9 mouse cellular contexts compared by ENCODE assay signal in genomic region chr14:48202096-48203036, GRCm38 (mm10).
DNase-seq lines count a peak whose midpoint lies in the region; ATAC-seq and TF ChIP-seq lines count a peak whose summit lies in the region.
"Had no signal": no experiment of that assay in that cellular context is flagged by ENCODE, and none has a peak within 500 bp of the region (broad histone marks: within the 10 kb centered on the region; RNA-seq: fewer than 3 reads in every experiment).

No protein-coding gene starts in this region.

- H3K4me3 ChIP-seq in kidney, postnatal 0 days (replicated peaks; ENCODE audit: low read depth, low read length), result no peak overlapping the region
- no peak overlapping the region for H3K4me3 ChIP-seq in liver, postnatal 0 days (ENCODE audit: low read depth, low read length)
- H3K4me3 ChIP-seq in intestine, embryonic 15.5 days (replicated peaks), result no peak overlapping the region

- no peak overlapping the region for H3K9ac ChIP-seq in kidney, postnatal 0 days (ENCODE audit: low read depth, low read length)
- H3K9ac ChIP-seq in liver, postnatal 0 days (replicated peaks), result no peak overlapping the region
- no peak overlapping the region for H3K9ac ChIP-seq in intestine, embryonic 15.5 days

- 0 out of 2 replicates have a peak, but pooled peaks have one; percentile 15 for ATAC-seq in kidney, postnatal 0 days (replicated peaks; ENCODE audit: low FRiP score, low read depth)
- ATAC-seq in common myeloid progenitor, adult 5-6 weeks (replicated peaks; ENCODE audit: low read depth, poor library complexity, severe bottlenecking), result peak; percentile 86
- ATAC-seq in liver, postnatal 0 days, result peak; percentile 62
- ATAC-seq in intestine, embryonic 15.5 days, result no peak

- no peak overlapping the region for H3K4me2 ChIP-seq in kidney, postnatal 0 days (ENCODE audit: low read length)
- H3K4me2 ChIP-seq in liver, postnatal 0 days (ENCODE audit: low read depth, low read length), result 0 out of 2 replicates have a peak overlapping the region, but pooled peaks have one; percentile 22
- no peak overlapping the region for H3K4me2 ChIP-seq in intestine, embryonic 15.5 days (replicated peaks)

- WGBS in kidney, postnatal 0 days, result 39% methylated on average over 17 of the region's 17 CpGs
- WGBS in liver, postnatal 0 days (ENCODE audit: insufficient replicate concordance), result 29% methylated on average over 17 of the region's 17 CpGs
- 71% methylated on average over 17 of the region's 17 CpGs for WGBS in intestine, embryonic 15.5 days

- peak; percentile 27; the same call in 1 of the 2 replicates for TF ChIP-seq CTCF in kidney, postnatal 0 days (IDR thresholded peaks at IDR 0.05; ENCODE audit: low read depth)
- TF ChIP-seq CTCF in liver, postnatal 0 days (IDR thresholded peaks at IDR 0.05; ENCODE audit: low read depth), result 0 out of 2 replicates have a peak, but pooled peaks have one; percentile 4

- no peak overlapping the region for H3K27ac ChIP-seq in kidney, postnatal 0 days
- H3K27ac ChIP-seq in liver, postnatal 0 days (ENCODE audit: low read depth), result 0 out of 2 replicates have a peak overlapping the region, but pooled peaks have one; percentile 49
- no peak overlapping the region for H3K27ac ChIP-seq in intestine, embryonic 15.5 days

- no peak for DNase-seq in kidney, postnatal 0 days (ENCODE audit: low spot score)
- no peak for DNase-seq in kidney, postnatal 4 days
- DNase-seq in liver, postnatal 0 days, result no peak
- peak; percentile 26 to 43 for DNase-seq in thymus, adult 18-20 months
- DNase-seq in gastrocnemius, postnatal 25 days, result no peak
- no peak for DNase-seq in yolk sac, embryonic 10.5 days (ENCODE audit: low spot score)
- DNase-seq: right cerebral cortex, postnatal 14 days had no signal

- H3K27me3 ChIP-seq in kidney, postnatal 0 days (ENCODE audit: insufficient read depth, low read length), result no peaks in the 10 kb centered on the region
- H3K27me3 ChIP-seq in liver, postnatal 0 days (ENCODE audit: insufficient read depth, low read length), result no peaks in the 10 kb centered on the region
- H3K27me3 ChIP-seq in intestine, embryonic 15.5 days (replicated peaks), result no peaks in the 10 kb centered on the region

- no peak for TF ChIP-seq EP300 in liver, postnatal 0 days (IDR thresholded peaks at IDR 0.05; ENCODE audit: low read depth)

- H3K9me3 ChIP-seq in kidney, postnatal 0 days (replicated peaks; ENCODE audit: low read length), result no peaks in the 10 kb centered on the region
- no peaks in the 10 kb centered on the region for H3K9me3 ChIP-seq in liver, postnatal 0 days (ENCODE audit: low read length)
- no peaks in the 10 kb centered on the region for H3K9me3 ChIP-seq in intestine, embryonic 15.5 days

- peaks cover 38% of the 10 kb centered on the region for H3K4me1 ChIP-seq in kidney, postnatal 0 days (replicated peaks; ENCODE audit: insufficient read depth, low read length)
- peaks cover 22% of the 10 kb centered on the region for H3K4me1 ChIP-seq in liver, postnatal 0 days (ENCODE audit: insufficient read depth)
- peaks cover 31% of the 10 kb centered on the region for H3K4me1 ChIP-seq in intestine, embryonic 15.5 days (replicated peaks)

- no peaks in the 10 kb centered on the region for H3K36me3 ChIP-seq in kidney, postnatal 0 days (ENCODE audit: insufficient read depth, low read length)
- no peaks in the 10 kb centered on the region for H3K36me3 ChIP-seq in liver, postnatal 0 days (replicated peaks; ENCODE audit: insufficient read depth, low read length)
- H3K36me3 ChIP-seq in intestine, embryonic 15.5 days, result no peaks in the 10 kb centered on the region

Comparison
In these comparisons a context has a peak if more than half of its experiments do, and no peak if none do; other contexts are left out.
1. DNase-seq: peak in thymus, adult 18-20 months (2 of 2); none in kidney, postnatal 0 days (single experiment), kidney, postnatal 4 days (0 of 2), liver, postnatal 0 days (single experiment), gastrocnemius, postnatal 25 days (single experiment) and yolk sac, embryonic 10.5 days (single experiment).